Mouse (Mus musculus) heart, postnatal 14 days (tissue): Measurements from ENCODE around the gene Zfp644. TPM values are rescaled to one million over a fixed set of nuclear protein-coding genes. Genes with fewer than 3 reads are reported as not detected.

Experiments used
- DNase-seq, 2 experiments: peaks; one replicate each; pipeline ENCODE4 v3.0.0; 2021 to 2022
- intact Hi-C: fragments of 180-260 bp; cut with DNase I; formaldehyde crosslinking; loops from one replicate; pipeline ENCODE4 v1.15.1; 2025
- total RNA-seq, 2 experiments: library from RNA; stranded (reverse); gene quantifications; 2 replicates each; pipeline ENCODE4 v1.2.3; 2021

The Zfp644 gene
- total RNA-seq, 2 experiments from 2014 or later = 66.0 to 70.4 TPM

DNA sequence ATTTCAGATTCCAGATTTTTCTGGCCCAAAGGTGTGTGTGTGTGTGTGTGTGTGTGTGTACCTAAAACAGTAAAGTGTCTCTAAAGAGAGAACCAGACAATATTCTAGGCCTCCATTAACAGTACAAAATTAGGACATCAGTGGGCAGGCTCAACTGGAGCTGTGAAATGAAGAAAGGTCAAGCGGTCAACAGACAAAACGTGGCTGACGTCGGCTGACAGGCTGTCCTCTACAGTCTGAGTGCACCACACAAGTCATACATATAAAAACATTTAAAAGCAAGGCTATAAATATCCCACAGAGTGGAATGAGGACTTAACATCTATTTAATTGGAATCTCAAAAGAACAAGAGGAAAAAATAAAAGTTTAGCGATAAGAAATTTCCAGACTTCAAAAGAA is 90.0 kb downstream of the Zfp644 start:
- intact Hi-C loops = no loop called here
- no peak for DNase-seq

GRCm38 (mm10) chr5:106605096-106605495 is 92.0 kb downstream of the Zfp644 start:
- DNase-seq = no peak
- intact Hi-C loops = no loop called here

DNA sequence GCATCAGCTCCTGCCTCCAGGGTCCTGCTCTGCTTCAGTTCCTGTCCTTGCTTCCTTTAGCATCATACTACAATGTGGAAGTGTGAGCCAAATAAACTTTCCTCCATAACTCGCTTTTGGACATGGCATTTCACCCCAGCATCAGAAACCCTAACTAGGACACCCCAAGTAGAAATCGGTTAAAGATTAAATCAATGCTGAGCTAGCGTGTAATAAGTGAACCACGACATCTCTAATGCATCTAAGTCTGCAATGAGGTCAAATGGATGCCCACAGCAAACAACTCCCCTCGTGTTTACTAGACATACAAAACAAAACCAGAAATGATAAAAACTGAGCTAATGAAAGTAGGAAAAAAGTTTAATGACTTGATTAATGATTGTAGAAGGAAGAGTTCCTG is 92.7 kb downstream of the Zfp644 start:
- intact Hi-C loops = no loop called here
- no peak for DNase-seq

- DNase-seq = no peak
- intact Hi-C loops = no loop called here
These were observed 97.6 kb downstream of the Zfp644 start for GRCm38 (mm10) chr5:106599482-106599881.

DNA sequence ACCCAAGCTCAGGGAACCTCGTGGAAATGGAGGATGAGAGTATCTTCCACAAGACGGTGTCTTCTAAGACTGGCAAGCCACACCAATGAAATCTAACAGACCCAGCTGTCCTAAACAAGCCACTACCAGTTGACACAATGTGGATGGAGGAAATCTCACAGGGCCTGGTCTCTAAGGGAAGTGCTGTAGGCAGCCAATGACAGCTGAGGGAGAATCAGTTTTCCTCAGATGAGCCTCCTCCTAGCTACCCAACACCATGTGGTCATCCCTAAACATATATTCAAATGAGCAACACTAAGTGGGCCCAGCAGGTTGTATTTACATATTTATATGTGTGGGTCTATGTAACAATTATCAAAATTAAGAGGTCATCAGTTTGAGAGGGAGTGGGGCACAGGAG is 99.6 kb downstream of the Zfp644 start:
- no peak for DNase-seq
- intact Hi-C loops = no loop called here

- intact Hi-C loops = no loop called here
- no peak for DNase-seq
These were observed 102.7 kb downstream of the Zfp644 start for GRCm38 (mm10) chr5:106594388-106594787.

DNA sequence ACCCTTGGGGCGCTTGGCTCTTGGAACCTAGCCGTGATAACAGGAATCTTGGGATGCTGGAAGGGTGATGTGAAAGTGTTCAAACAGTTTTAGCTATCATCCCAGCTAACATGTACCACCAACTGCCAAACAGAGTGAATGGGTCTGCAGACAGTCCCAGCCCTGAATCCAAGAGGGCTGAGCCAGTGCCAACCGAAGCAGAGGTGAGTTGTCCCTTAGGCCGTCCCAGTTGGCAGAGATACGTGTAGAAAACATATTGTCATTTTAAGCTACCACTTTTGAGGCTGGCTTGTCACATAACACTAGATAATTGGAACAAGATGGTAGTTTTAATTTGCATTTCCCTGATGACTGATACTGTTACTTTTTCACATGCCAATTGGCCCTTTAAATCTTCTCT is 106.4 kb downstream of the Zfp644 start:
- no peak for DNase-seq
- intact Hi-C loops = no loop called here

DNA sequence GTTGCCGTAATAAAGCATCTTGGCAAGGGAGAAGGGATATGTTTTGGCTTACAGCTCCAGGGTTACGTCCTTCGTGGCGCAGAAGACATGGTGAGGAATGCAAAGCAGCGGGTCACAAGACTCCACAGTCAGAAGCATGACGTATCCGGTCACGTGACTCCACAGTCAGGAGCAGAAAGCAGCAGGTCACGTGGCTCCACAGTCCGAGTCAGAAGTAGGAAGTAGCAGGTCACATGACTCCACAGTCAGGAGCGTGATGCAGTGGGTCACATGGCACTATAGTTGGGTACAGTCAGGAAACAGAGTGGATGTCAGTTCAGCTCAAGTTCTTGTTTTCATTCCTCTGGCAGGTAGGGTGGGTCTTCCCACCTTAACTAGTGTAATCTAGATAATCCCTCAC is 107.4 kb downstream of the Zfp644 start:
- intact Hi-C loops = no loop called here
- DNase-seq = no peak

DNA sequence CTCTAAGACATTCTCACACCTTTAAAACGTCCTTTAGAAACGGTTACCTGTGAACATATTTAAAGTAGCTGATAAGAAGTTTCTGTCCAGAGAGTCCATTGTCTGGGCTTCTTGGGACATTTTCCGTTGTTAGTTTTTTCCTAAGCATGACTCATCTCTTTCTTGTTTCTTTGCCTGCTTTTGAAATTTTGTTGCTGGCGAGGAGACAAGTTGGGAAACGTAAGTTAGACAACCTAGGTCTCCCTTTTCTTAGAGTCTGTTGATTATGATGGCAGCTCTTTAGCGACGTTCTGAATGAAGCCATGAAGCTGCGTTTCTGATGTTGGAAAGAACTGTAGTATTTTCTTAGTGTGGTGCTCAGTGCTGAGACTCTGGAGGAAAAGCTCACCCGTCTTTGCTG is 108.1 kb downstream of the Zfp644 start:
- intact Hi-C loops = no loop called here
- no peak for DNase-seq

- intact Hi-C loops = loop anchor here (5.0 kb wide), 1 partner anchor 221 kb away; no protein-coding TSS in a partner anchor
- no peak for DNase-seq
These were observed 116.1 kb downstream of the Zfp644 start for GRCm38 (mm10) chr5:106580943-106581342.

- intact Hi-C loops = loop anchor here (5.0 kb wide), 1 partner anchor 110 kb away; no protein-coding TSS in a partner anchor
- DNase-seq = no peak
These were observed 119.7 kb downstream of the Zfp644 start for GRCm38 (mm10) chr5:106577237-106577888.

DNA sequence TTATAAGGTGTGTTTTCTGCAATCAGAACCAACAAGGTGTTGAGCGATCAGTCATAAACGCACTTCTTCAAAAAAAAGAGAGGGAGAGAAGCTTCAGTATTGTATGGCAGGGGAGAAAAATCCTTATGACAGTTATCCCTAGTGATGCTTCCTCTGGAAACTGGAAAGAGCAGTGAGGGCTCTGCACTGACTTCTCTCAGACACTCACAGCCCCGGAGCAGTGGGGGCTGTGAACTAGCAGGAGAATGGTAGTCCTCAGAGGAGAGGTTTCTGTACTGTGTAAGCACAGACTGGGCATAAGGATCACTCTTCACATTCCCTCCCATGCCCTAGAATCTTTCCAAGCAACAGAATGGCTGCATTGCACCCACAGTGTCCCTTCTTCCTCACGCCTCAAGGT is 122.0 kb downstream of the Zfp644 start:
- intact Hi-C loops = loop anchor here (5.0 kb wide), 1 partner anchor 108 kb away; no protein-coding TSS in a partner anchor
- DNase-seq = no peak

GRCm38 (mm10) chr5:106574560-106574946 is 122.5 kb downstream of the Zfp644 start:
- DNase-seq = peak; percentile 86 to 91
- intact Hi-C loops = no loop called here

- DNase-seq = no peak
- intact Hi-C loops = no loop called here
These were observed 123.1 kb downstream of the Zfp644 start for GRCm38 (mm10) chr5:106573742-106574559.

Other genes with a start within 250 kb of the Zfp644 start
- gene Barhl2, start 239.1 kb downstream of the Zfp644 start, total RNA-seq = not detected
- gene Gm17304, start 88.2 kb downstream of the Zfp644 start, total RNA-seq = not detected
- not detected for gene Hfm1, start 229.0 kb upstream of the Zfp644 start, total RNA-seq